Mouse (Mus musculus) C2C12 (cell line): ENCODE data around the gene Pon2. TPM values are rescaled to one million over a fixed set of nuclear protein-coding genes. Genes with fewer than 3 reads are reported as not detected.
"Not testable (repeated sequence)": the region's sequence is repeated elsewhere in the genome, so short reads cannot be mapped to it uniquely, and the experiment has no call there.

ENCODE experiments used
- H3K27me3 ChIP-seq: one replicate; pipeline ENCODE4 v1.6.1; 2011; ENCODE audit not compliant: control insufficient read depth, insufficient read depth, insufficient read length
- H3K36me3 ChIP-seq: one replicate; pipeline ENCODE4 v1.6.1; 2011; ENCODE audit not compliant: control insufficient read depth, insufficient read depth
- H3K4me3 ChIP-seq: one replicate; pipeline ENCODE4 v1.5.1; 2011; ENCODE audit warnings: mild to moderate bottlenecking, control low read depth; ENCODE audit not compliant: poor library complexity, insufficient read depth, severe bottlenecking
- H3K79me2 ChIP-seq: one replicate; pipeline ENCODE4 v1.6.1; 2011; ENCODE audit not compliant: control insufficient read depth, insufficient read depth
- H3K79me3 ChIP-seq: one replicate; pipeline ENCODE4 v1.6.1; 2011; ENCODE audit warnings: low read depth, control low read depth
- H3ac ChIP-seq: one replicate; pipeline ENCODE3; 2011; ENCODE audit warnings: low read depth; ENCODE audit not compliant: control insufficient read depth, insufficient read length
- CEBPB ChIP-seq: IDR thresholded peaks from one replicate; pipeline ENCODE4 v1.6.1; 2011; ENCODE audit warnings: low read depth, mild to moderate bottlenecking, control low read depth, moderate library complexity
- CTCF ChIP-seq: IDR thresholded peaks from one replicate; pipeline ENCODE4 v1.5.1; 2011; ENCODE audit not compliant: control insufficient read depth, insufficient read depth, insufficient read length
- FOSL1 ChIP-seq: IDR thresholded peaks from one replicate; pipeline ENCODE4 v1.8.0; 2011; ENCODE audit warnings: mild to moderate bottlenecking, low read length; ENCODE audit not compliant: poor library complexity, insufficient read depth, severe bottlenecking
- MAX ChIP-seq: IDR thresholded peaks from one replicate; pipeline ENCODE4 v1.6.1; 2011; ENCODE audit warnings: mild to moderate bottlenecking, control low read depth
- MYOD1 ChIP-seq: IDR thresholded peaks from one replicate; pipeline ENCODE4 v1.6.1; 2011; ENCODE audit warnings: low read depth; ENCODE audit not compliant: control insufficient read depth, insufficient read length
- MYOG ChIP-seq: IDR thresholded peaks from one replicate; pipeline ENCODE4 v1.6.1; 2011; ENCODE audit not compliant: control insufficient read depth, insufficient read length; ENCODE audit errors: extremely low read depth
- USF1 ChIP-seq: IDR thresholded peaks from one replicate; pipeline ENCODE4 v1.6.1; 2011; ENCODE audit warnings: low read depth, mild to moderate bottlenecking, control low read depth, moderate library complexity
- polyA plus RNA-seq: library from polyadenylated mRNA; unstranded; fragments of >200 nt; fragmentation: generic; extraction: Trizol; gene quantifications from one replicate; pipeline ENCODE4 v1.2.1, GENCODE M21; 2012; ENCODE audit warnings: missing spikeins

Pon2 gene
- polyA plus RNA-seq, 1 experiment: 8.4 TPM

DNA sequence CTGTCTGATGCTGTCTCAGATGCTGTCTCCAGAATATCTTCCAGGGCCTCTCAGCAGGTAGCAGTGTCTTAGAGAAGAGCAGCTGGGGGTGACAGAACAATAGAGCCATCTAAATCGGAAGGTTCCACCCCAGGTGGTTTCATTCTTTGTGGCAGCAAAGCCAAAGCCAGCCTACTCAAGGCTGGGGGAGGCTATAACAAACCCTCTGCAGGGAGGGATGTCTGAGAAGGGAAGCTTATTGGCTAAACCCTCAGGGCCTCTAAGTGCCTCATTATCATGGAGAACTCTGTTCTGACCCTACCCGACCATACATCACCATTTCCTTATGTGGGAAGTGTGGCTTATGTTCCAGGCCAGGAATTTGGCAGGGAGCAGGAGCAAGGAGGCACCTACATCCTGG, 26.9 kb upstream of the Pon2 start:
- H3K79me3 ChIP-seq: no peaks in the 10 kb centered on the region
- no peaks in the 10 kb centered on the region for H3K27me3 ChIP-seq
- TF ChIP-seq FOSL1: no peak
- no peak for TF ChIP-seq CEBPB
- no peak for TF ChIP-seq MYOD1
- TF ChIP-seq CTCF: no peak
- no peak for TF ChIP-seq MYOG
- no peak for TF ChIP-seq USF1
- TF ChIP-seq MAX: no peak
- no peak overlapping the region for H3K4me3 ChIP-seq
- no peak overlapping the region for H3ac ChIP-seq
- no peaks in the 10 kb centered on the region for H3K36me3 ChIP-seq
- H3K79me2 ChIP-seq: no peaks in the 10 kb centered on the region

DNA sequence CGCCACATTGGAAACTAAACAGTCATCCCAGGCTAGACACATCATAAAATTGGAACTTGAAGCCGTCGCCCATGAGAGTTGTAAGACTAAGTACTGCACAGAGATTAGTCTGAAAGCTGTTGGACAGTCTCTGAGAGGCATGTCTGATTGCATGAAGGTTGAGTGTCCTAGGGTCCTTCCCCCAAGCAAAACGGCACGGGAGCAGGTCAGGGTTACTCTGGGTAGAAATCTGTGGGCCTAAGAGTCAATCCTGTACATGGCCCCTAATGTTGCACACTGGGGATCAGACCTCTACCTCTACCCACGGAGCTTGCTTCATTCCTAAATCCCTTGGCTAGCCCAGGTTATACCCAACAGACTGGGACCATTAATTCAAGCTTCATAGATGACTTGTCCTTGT, 25.8 kb upstream of the Pon2 start:
- not testable (repeated sequence) for H3K79me3 ChIP-seq, H3K4me3 ChIP-seq, H3ac ChIP-seq, H3K27me3 ChIP-seq, H3K36me3 ChIP-seq, H3K79me2 ChIP-seq

DNA sequence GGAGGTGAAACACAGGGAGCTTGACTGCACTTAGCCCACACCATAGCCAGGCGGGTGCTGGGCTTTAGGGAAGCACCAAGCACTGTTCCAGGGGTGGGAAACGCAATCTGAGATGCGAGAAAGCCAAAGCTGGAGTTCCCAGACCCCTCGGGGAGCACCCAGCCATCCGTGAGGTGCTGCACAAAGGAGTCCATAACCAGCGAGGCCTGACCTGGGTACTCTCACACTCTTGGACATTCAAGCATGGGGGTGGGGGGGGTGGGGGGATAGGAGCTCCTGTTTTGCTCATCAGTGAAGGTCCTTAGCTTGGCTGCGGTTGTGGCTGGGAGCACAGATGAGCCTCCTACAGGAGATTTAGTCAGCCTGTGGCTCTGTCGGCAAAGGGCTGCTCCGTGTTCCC, 18.4 kb upstream of the Pon2 start:
- no peak overlapping the region for H3K4me3 ChIP-seq
- H3K79me3 ChIP-seq: no peaks in the 10 kb centered on the region
- no peaks in the 10 kb centered on the region for H3K36me3 ChIP-seq
- no peaks in the 10 kb centered on the region for H3K27me3 ChIP-seq
- H3ac ChIP-seq: no peak overlapping the region
- no peak for TF ChIP-seq FOSL1
- H3K79me2 ChIP-seq: no peaks in the 10 kb centered on the region

DNA sequence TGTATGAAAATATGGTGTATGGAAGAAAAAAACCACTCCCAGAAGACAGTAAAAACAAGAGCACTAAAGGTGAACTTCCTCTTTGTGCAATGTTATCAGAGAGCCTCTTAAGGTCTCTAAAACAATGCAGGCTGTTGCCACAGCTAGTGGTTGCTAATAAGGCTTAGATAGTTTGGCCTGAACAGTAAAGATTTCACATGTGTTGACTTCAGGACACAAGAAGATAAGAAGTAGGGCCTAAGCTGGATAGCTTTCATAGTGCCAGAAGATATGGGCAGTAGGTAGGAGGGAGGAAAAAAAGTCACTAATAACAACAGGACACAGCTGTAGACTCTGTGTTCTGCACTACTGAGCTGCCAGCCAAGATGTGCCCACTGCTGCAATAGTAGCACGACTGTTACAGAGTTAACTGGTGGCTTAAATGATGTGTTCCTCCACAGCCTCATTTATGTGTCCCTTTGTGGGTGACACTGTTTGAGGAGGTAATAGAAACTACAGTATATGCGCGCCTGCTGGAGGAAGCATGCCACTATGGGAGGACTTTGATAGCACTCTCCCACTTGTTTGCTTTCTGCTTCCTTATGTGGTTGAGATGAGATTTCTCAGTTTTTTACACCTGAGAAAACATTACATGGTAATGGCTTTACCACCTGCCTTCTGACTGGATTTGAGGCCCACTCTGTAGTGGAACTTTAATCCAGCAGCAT, 17.0 kb upstream of the Pon2 start:
- Histone ChIP-seq H3K36me3 (no peaks in the 10 kb centered on the region), H3K79me2 (no peaks in the 10 kb centered on the region), H3K27me3 (no peaks in the 10 kb centered on the region), H3K4me3 (no peak overlapping the region), H3ac (no peak overlapping the region), H3K79me3 (no peaks in the 10 kb centered on the region)
- TF ChIP-seq FOSL1 (no peak), MAX (no peak), USF1 (no peak), MYOG (no peak), CEBPB (no peak), CTCF (no peak), MYOD1 (no peak)

DNA sequence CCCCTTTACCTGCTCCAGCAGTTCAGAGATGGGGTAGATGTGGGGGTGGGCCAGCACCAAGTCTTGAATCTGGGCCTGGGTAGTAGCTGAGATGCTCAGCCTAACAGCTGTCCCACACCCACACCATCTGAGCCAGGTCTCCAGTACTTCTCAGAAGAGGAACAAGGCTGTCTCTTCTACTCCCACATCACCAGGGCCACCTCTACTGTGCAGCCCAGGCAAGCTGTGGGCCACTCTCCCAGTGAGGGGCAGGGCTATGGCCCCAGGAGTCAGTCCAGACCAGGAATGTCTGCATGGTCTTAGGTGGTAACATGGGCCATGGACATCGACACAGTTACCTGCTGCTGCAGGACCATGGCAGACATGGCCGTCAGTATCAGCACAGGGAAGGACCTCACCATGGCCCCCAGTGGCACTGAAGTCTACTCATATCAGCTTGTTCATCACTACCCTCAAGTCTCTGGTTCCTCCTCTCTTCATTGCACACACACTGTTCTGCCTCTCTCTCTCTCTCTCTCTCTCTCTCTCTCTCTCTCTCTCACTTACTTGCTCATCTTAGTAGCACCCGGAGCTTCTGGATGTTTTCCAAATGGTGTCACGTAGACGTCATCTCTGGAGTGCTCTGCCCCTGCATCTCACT, 15.8 kb upstream of the Pon2 start:
- no peaks in the 10 kb centered on the region for H3K79me3 ChIP-seq
- no peak overlapping the region for H3ac ChIP-seq
- H3K4me3 ChIP-seq: no peak overlapping the region
- H3K27me3 ChIP-seq: no peaks in the 10 kb centered on the region
- H3K79me2 ChIP-seq: no peaks in the 10 kb centered on the region
- TF ChIP-seq MAX (no peak), FOSL1 (no peak), USF1 (no peak), CTCF (no peak), MYOG (no peak), MYOD1 (no peak), CEBPB (no peak)
- no peaks in the 10 kb centered on the region for H3K36me3 ChIP-seq

DNA sequence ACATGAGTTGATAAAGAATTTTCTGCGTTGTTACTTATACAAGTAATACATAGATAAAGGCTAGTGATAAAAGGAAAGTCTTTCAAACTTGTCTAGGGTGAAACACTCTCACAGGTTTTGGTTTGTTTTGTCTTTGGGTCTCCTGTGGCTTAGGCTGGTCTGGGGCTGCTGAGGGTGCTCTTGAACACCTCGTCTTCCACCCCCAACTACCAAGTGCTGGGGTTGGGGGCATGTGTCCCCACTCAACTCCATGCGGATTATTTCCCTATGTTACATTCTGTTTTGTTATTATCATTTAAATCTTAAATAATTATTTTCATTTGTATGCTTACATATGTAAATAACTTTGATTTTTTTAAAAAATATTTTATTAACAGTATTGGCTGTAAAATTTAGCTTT, 12.2 kb upstream of the Pon2 start:
- no peaks in the 10 kb centered on the region for H3K27me3 ChIP-seq
- no peaks in the 10 kb centered on the region for H3K36me3 ChIP-seq
- no peak for TF ChIP-seq FOSL1
- TF ChIP-seq CEBPB: no peak
- no peak for TF ChIP-seq MAX
- TF ChIP-seq CTCF: no peak
- TF ChIP-seq MYOD1: no peak
- TF ChIP-seq USF1: no peak
- no peak overlapping the region for H3ac ChIP-seq
- no peak overlapping the region for H3K4me3 ChIP-seq
- H3K79me2 ChIP-seq: no peaks in the 10 kb centered on the region
- H3K79me3 ChIP-seq: no peaks in the 10 kb centered on the region
